Mouse (Mus musculus) midbrain, embryonic 14.5 days (tissue): ENCODE measurements at regions not wholly inside any gene's neighbourhood (a gene's known extent, or its start where the extent isn't known, plus 50 kb on each side); places are given as distances from the start of the nearest gene placed in this dataset.

Experiments
- ATAC-seq: fragments of 200-750 bp; cut with Nextera tagmentation; 2 replicates; pipeline ENCODE4 v1.8.0; 2017; ENCODE audit warnings: moderate number of reproducible peaks, moderate library complexity; ENCODE audit not compliant: low FRiP score, low TSS enrichment
- DNase-seq: peaks from one replicate; pipeline ENCODE4 v3.0.0-alpha.2; 2015
- H3K27ac ChIP-seq: fragments of 300-500 bp; sonication (generic); replicated peaks from 2 replicates; pipeline ENCODE4 v1.5.1; 2014; ENCODE audit warnings: mild to moderate bottlenecking, low read depth, low read length, moderate library complexity
- H3K27me3 ChIP-seq: fragments of 300-500 bp; sonication (generic); 2 replicates; pipeline ENCODE4 v1.6.1; 2014; ENCODE audit warnings: low read length, control low read depth, mixed read lengths; ENCODE audit not compliant: control insufficient read depth, insufficient read depth
- H3K36me3 ChIP-seq: fragments of 300-500 bp; sonication (generic); 2 replicates; pipeline ENCODE4 v1.6.1; 2014; ENCODE audit warnings: low read length, control low read depth; ENCODE audit not compliant: control insufficient read depth, insufficient read depth
- H3K4me1 ChIP-seq: fragments of 300-500 bp; sonication (generic); 2 replicates; pipeline ENCODE4 v1.6.1; 2014; ENCODE audit warnings: mild to moderate bottlenecking, antibody characterized with exemption, low read length, control low read depth; ENCODE audit not compliant: control insufficient read depth, insufficient read depth
- H3K4me2 ChIP-seq: fragments of 300-500 bp; sonication (generic); 2 replicates; pipeline ENCODE4 v1.6.1; 2014; ENCODE audit warnings: mild to moderate bottlenecking, low read length, moderate library complexity
- H3K4me3 ChIP-seq: fragments of 300-500 bp; sonication (generic); replicated peaks from 2 replicates; pipeline ENCODE4 v1.5.1; 2014; ENCODE audit warnings: low read depth, low read length
- H3K9ac ChIP-seq: fragments of 300-500 bp; sonication (generic); replicated peaks from 2 replicates; pipeline ENCODE4 v1.6.1; 2014; ENCODE audit warnings: mild to moderate bottlenecking, low read length, moderate library complexity
- H3K9me3 ChIP-seq: fragments of 300-500 bp; sonication (generic); 2 replicates; pipeline ENCODE4 v1.6.1; 2016; ENCODE audit warnings: low read length, control low read depth, mixed read lengths; ENCODE audit not compliant: control insufficient read depth
- WGBS: fragments of 180-500 bp; shearing (Covaris S2); extraction: QIAGEN DNeasy Blood & Tissue Kit; methylation state at CpG from one replicate; pipeline ENCODE4 v1.1.7; 2014; 5-methylcytosine and 5-hydroxymethylcytosine counted together

- DNase-seq (no peak), ATAC-seq (no peak)
- H3K4me1 ChIP-seq: no peaks in the 10 kb centered on the region
- no peak overlapping the region for H3K4me2 ChIP-seq
- H3K36me3 ChIP-seq: no peaks in the 10 kb centered on the region
- no peaks in the 10 kb centered on the region for H3K27me3 ChIP-seq
- no peak overlapping the region for H3K27ac ChIP-seq
- H3K9ac ChIP-seq: no peak overlapping the region
- 79% methylated on average over 4 of the region's 4 CpGs for WGBS
- H3K9me3 ChIP-seq: no peaks in the 10 kb centered on the region
- H3K4me3 ChIP-seq: no peak overlapping the region
Measured at GRCm38 (mm10) chr2:160062148-160062937, 271.6 kb downstream of the Gm826 start.

- no peak overlapping the region for H3K27ac ChIP-seq
- no peak overlapping the region for H3K9ac ChIP-seq
- H3K4me2 ChIP-seq: no peak overlapping the region
- WGBS: 87% methylated on average over 5 of the region's 5 CpGs
- no peaks in the 10 kb centered on the region for H3K36me3 ChIP-seq
- no peak overlapping the region for H3K4me3 ChIP-seq
- H3K9me3 ChIP-seq: no peaks in the 10 kb centered on the region
- no peaks in the 10 kb centered on the region for H3K27me3 ChIP-seq
- no peaks in the 10 kb centered on the region for H3K4me1 ChIP-seq
- no peak for ATAC-seq
- DNase-seq: no peak
Measured at GRCm38 (mm10) chr2:160060091-160060490, 273.9 kb downstream of the Gm826 start.

GRCm38 (mm10) chr2:160057211-160057610 is 276.8 kb downstream of the Gm826 start:
- no peak overlapping the region for H3K27ac ChIP-seq

GRCm38 (mm10) chr2:160054411-160054810 is 279.6 kb downstream of the Gm826 start:
- WGBS: 83% methylated on average over 14 of the region's 14 CpGs
- no peaks in the 10 kb centered on the region for H3K36me3 ChIP-seq
- no peak overlapping the region for H3K27ac ChIP-seq
- ATAC-seq (no peak), DNase-seq (no peak)
- no peak overlapping the region for H3K9ac ChIP-seq
- H3K27me3 ChIP-seq: no peaks in the 10 kb centered on the region
- no peaks in the 10 kb centered on the region for H3K9me3 ChIP-seq
- no peak overlapping the region for H3K4me2 ChIP-seq
- no peak overlapping the region for H3K4me3 ChIP-seq
- no peaks in the 10 kb centered on the region for H3K4me1 ChIP-seq

More at GRCm38 (mm10) chr2:160057211-160057610, 276.8 kb downstream of the Gm826 start:
- ATAC-seq: no peak
- peak; percentile 41 for DNase-seq
- H3K4me1 ChIP-seq: no peaks in the 10 kb centered on the region
- H3K36me3 ChIP-seq: no peaks in the 10 kb centered on the region
- H3K4me3 ChIP-seq: no peak overlapping the region
- 33% methylated on average over 6 of the region's 6 CpGs for WGBS
- H3K9me3 ChIP-seq: no peaks in the 10 kb centered on the region
- H3K9ac ChIP-seq: no peak overlapping the region
- H3K4me2 ChIP-seq: no peak overlapping the region
- H3K27me3 ChIP-seq: no peaks in the 10 kb centered on the region

DNA sequence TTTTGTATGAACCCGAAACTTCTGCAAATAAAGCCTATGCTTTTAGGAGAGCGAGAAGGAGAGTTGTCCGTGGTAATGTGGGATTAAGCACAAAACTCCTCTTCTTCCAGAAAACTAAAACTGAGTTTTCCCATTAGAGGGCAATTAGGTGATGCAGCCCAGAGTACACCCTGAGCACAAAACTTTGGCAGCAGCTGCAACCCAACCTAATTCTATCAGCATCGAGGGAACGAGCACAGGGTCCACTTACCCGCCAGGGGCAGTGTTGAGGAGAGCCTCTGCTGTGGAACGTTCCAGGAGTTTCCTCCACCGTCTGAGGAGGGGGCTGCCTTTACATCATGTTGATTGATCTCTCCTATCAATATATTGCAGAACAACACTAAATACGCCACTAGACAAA is 285.7 kb downstream of the Gm826 start:
- ATAC-seq: no peak
- no peaks in the 10 kb centered on the region for H3K9me3 ChIP-seq
- no peaks in the 10 kb centered on the region for H3K36me3 ChIP-seq
- H3K4me2 ChIP-seq: no peak overlapping the region
- H3K4me1 ChIP-seq: no peaks in the 10 kb centered on the region
- H3K27ac ChIP-seq: no peak overlapping the region
- no peak overlapping the region for H3K9ac ChIP-seq
- 90% methylated on average over 9 of the region's 9 CpGs for WGBS
- H3K27me3 ChIP-seq: no peaks in the 10 kb centered on the region
- no peak for DNase-seq
- no peak overlapping the region for H3K4me3 ChIP-seq

GRCm38 (mm10) chr2:160046881-160047543 is 286.9 kb downstream of the Gm826 start:
- H3K4me3 ChIP-seq: no peak overlapping the region
- WGBS: 30% methylated on average over 7 of the region's 7 CpGs
- ATAC-seq: no peak

DNA sequence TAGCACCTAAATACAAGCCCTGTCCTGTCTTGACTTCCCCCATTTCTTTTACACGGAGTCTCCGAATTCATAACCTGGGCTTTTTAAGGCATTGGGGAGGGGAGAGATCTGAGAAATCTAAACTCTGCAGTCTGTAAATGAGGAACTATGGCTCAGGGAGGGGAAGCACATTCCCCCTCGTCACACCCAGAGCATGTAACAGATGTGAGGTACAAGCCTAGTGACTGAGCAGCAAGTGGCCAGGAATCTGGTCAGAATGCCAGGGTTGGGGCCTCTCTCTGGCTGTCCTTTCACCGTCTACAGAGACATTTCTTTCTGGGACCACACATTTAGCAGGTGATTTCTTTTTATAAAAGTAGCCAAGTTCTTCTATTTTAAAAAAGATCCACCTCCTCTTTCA is 289.4 kb downstream of the Gm826 start:
- Histone ChIP-seq H3K9ac (no peak overlapping the region), H3K27me3 (no peaks in the 10 kb centered on the region), H3K4me3 (no peak overlapping the region), H3K27ac (no peak overlapping the region), H3K4me1 (no peaks in the 10 kb centered on the region), H3K4me2 (no peak overlapping the region), H3K9me3 (no peaks in the 10 kb centered on the region), H3K36me3 (no peaks in the 10 kb centered on the region)
- DNase-seq (no peak), ATAC-seq (no peak)
- 79% methylated on average over 4 of the region's 4 CpGs for WGBS

More at GRCm38 (mm10) chr2:160046881-160047543, 286.9 kb downstream of the Gm826 start:
- no peak overlapping the region for H3K27ac ChIP-seq
- H3K4me1 ChIP-seq: no peaks in the 10 kb centered on the region
- H3K27me3 ChIP-seq: no peaks in the 10 kb centered on the region
- H3K4me2 ChIP-seq: no peak overlapping the region
- H3K9ac ChIP-seq: no peak overlapping the region
- DNase-seq: peak; percentile 66
- H3K36me3 ChIP-seq: no peaks in the 10 kb centered on the region
- no peaks in the 10 kb centered on the region for H3K9me3 ChIP-seq

DNA sequence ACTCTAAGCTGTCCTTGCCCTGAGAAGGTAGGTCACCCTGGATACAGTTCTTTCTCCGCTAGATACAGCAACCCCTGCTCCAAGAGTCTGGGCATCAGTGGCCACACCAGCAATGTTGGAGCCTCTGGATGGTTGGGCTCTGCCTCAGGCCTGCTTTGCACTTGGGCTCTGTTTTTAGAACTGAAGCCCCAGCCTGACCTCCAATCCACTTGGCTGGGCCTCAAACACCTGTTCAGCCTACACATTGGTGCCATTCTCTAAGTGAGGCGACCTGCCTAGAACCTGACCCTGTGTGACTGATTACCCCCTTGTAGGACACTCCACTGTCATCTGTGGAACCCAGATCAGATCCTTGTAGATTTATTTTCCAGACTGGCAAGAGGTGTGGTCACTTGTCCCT is 289.8 kb downstream of the Gm826 start:
- H3K4me2 ChIP-seq: no peak overlapping the region

DNA sequence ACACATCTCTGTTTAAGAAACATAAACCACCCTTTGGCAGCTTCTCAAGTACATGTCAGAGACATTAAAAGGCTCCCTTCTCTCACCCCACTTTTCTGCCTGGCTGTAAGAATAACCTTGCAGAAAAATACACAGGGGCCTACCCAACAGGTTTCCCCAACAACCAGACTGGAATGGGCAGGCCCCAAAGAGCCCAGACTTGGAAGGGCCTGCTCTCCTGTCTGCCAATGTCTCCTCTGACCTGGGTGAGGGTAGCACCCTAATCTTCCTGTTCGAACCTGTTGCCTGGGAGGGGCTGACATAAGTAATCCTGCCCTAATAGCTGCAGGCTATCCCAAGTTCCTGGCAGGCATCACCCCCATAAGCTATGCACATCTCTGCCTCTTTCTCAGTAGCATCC is 304.5 kb downstream of the Gm826 start:
- H3K36me3 ChIP-seq: no peaks in the 10 kb centered on the region
- no peak overlapping the region for H3K27ac ChIP-seq
- no peak overlapping the region for H3K9ac ChIP-seq
- no peak overlapping the region for H3K4me2 ChIP-seq
- no peaks in the 10 kb centered on the region for H3K27me3 ChIP-seq
- H3K4me1 ChIP-seq: no peaks in the 10 kb centered on the region
- no peak for ATAC-seq
- no peak overlapping the region for H3K4me3 ChIP-seq
- 78% methylated on average over 1 of the region's 1 CpGs for WGBS
- no peak for DNase-seq
- no peaks in the 10 kb centered on the region for H3K9me3 ChIP-seq

More for the DNA sequence above, 289.8 kb downstream of the Gm826 start:
- DNase-seq (no peak), ATAC-seq (no peak)
- H3K4me1 ChIP-seq: no peaks in the 10 kb centered on the region
- no peaks in the 10 kb centered on the region for H3K27me3 ChIP-seq
- whole genome bisulfite sequencing: 92% methylated on average over 2 of the region's 2 CpGs
- no peaks in the 10 kb centered on the region for H3K9me3 ChIP-seq
- H3K9ac ChIP-seq: no peak overlapping the region
- H3K27ac ChIP-seq: no peak overlapping the region
- no peak overlapping the region for H3K4me3 ChIP-seq
- H3K36me3 ChIP-seq: no peaks in the 10 kb centered on the region
